Mouse (Mus musculus) liver, adult 2 months (tissue): ENCODE measurements around the gene Kcnk3. TPM values are rescaled to one million over a fixed set of nuclear protein-coding genes. Genes with fewer than 3 reads are reported as not detected.

Experiments
- DNase-seq: peaks from one replicate; pipeline ENCODE4 v3.0.0-alpha.2; 2011; ENCODE audit warnings: low read depth, low spot score; ENCODE audit errors: extremely low read depth
- H3K27ac ChIP-seq: fragments of 200-500 bp; replicated peaks from 2 replicates; pipeline ENCODE4 v1.5.1; 2012; ENCODE audit warnings: low read depth, mild to moderate bottlenecking, control low read depth, inconsistent platforms, low read length; ENCODE audit not compliant: insufficient read depth
- H3K27me3 ChIP-seq: fragments of 200-500 bp; 2 replicates; pipeline ENCODE4 v1.6.1; 2012; ENCODE audit warnings: mild to moderate bottlenecking, moderate library complexity, low read length, inconsistent platforms; ENCODE audit not compliant: control insufficient read depth, insufficient read depth
- H3K36me3 ChIP-seq: fragments of 200-500 bp; 2 replicates; pipeline ENCODE4 v1.6.1; 2012; ENCODE audit warnings: low read length, inconsistent platforms; ENCODE audit not compliant: control insufficient read depth, insufficient read depth
- H3K4me1 ChIP-seq: fragments of 200-500 bp; 2 replicates; pipeline ENCODE4 v1.6.1; 2011; ENCODE audit warnings: low read length; ENCODE audit not compliant: control insufficient read depth, insufficient read depth
- H3K4me3 ChIP-seq: fragments of 200-500 bp; 2 replicates; pipeline ENCODE4 v1.5.1; 2011; ENCODE audit warnings: low read depth, mild to moderate bottlenecking, control low read depth, low read length, moderate library complexity; ENCODE audit not compliant: insufficient read depth
- H3K79me2 ChIP-seq: fragments of 200-500 bp; 2 replicates; pipeline ENCODE4 v1.6.1; 2012; ENCODE audit warnings: inconsistent platforms, mild to moderate bottlenecking, low read length, moderate library complexity; ENCODE audit not compliant: control insufficient read depth, insufficient read depth
- H3K9ac ChIP-seq: fragments of 200-500 bp; 2 replicates; pipeline ENCODE4 v1.6.1; 2012; ENCODE audit warnings: low read depth, mild to moderate bottlenecking, control low read depth, inconsistent platforms, low read length
- CTCF ChIP-seq: fragments of 200-500 bp; IDR thresholded peaks from 2 replicates; pipeline ENCODE4 v1.5.1; 2011; ENCODE audit warnings: low read depth, low read length, control low read depth
- POLR2A ChIP-seq: fragments of 200-500 bp; IDR thresholded peaks from 2 replicates; pipeline ENCODE4 v1.6.1; 2011; ENCODE audit warnings: low read length, control low read depth; ENCODE audit not compliant: insufficient read depth; ENCODE audit errors: extremely low read depth
- whole genome bisulfite sequencing: fragments of 180-500 bp; shearing (Covaris S2); methylation state at CpG from one replicate; pipeline ENCODE4 v1.1.7; 2018; 5-methylcytosine and 5-hydroxymethylcytosine counted together
- polyA plus RNA-seq: library from polyadenylated mRNA; depleted of rRNA; stranded (reverse); fragments of >200 nt; gene quantifications from 2 replicates; pipeline ENCODE4 v1.2.3, GENCODE M21; 2012
- total RNA-seq: library from RNA; depleted of rRNA; stranded (reverse); fragments of >200 nt; gene quantifications from 2 replicates; pipeline ENCODE4 v1.2.3, GENCODE M21; 2014

Kcnk3 gene
- total and polyA plus RNA-seq, 2 experiments, result 0.18 to 0.61 TPM

- no peak overlapping the region for H3K27ac ChIP-seq
- no peak overlapping the region for H3K9ac ChIP-seq
- no peak overlapping the region for H3K4me3 ChIP-seq
- no peak for TF ChIP-seq POLR2A
- TF ChIP-seq CTCF, result no peak
- WGBS, result 84% methylated on average over 6 of the region's 6 CpGs
- DNase-seq, result no peak
- H3K27me3 ChIP-seq, result no peaks in the 10 kb centered on the region
- H3K79me2 ChIP-seq, result no peaks in the 10 kb centered on the region
- H3K4me1 ChIP-seq, result no peaks in the 10 kb centered on the region
- H3K36me3 ChIP-seq, result no peaks in the 10 kb centered on the region
Measured at GRCm38 (mm10) chr5:30578445-30579080, 9.4 kb upstream of the Kcnk3 start.

- H3K27ac ChIP-seq, result no peak overlapping the region
- no peak overlapping the region for H3K4me3 ChIP-seq
- no peaks in the 10 kb centered on the region for H3K4me1 ChIP-seq
- H3K9ac ChIP-seq, result no peak overlapping the region
- H3K36me3 ChIP-seq, result no peaks in the 10 kb centered on the region
- TF ChIP-seq CTCF (no peak), POLR2A (no peak)
- no peak for DNase-seq
- WGBS, result 88% methylated on average over 6 of the region's 6 CpGs
- H3K27me3 ChIP-seq, result no peaks in the 10 kb centered on the region
- H3K79me2 ChIP-seq, result no peaks in the 10 kb centered on the region
Measured at GRCm38 (mm10) chr5:30580725-30581124, 7.2 kb upstream of the Kcnk3 start.

- H3K9ac ChIP-seq, result no peak overlapping the region
- no peaks in the 10 kb centered on the region for H3K36me3 ChIP-seq
- no peak for DNase-seq
- TF ChIP-seq CTCF (no peak), POLR2A (no peak)
- no peaks in the 10 kb centered on the region for H3K27me3 ChIP-seq
- WGBS, result 83% methylated on average over 5 of the region's 5 CpGs
- H3K4me3 ChIP-seq, result no peak overlapping the region
- no peaks in the 10 kb centered on the region for H3K4me1 ChIP-seq
- no peaks in the 10 kb centered on the region for H3K79me2 ChIP-seq
- no peak overlapping the region for H3K27ac ChIP-seq
Measured at GRCm38 (mm10) chr5:30582017-30582416, 6.0 kb upstream of the Kcnk3 start.

GRCm38 (mm10) chr5:30586616-30587015 is 1.4 kb upstream of the Kcnk3 start:
- no peak overlapping the region for H3K4me3 ChIP-seq
- H3K36me3 ChIP-seq, result no peaks in the 10 kb centered on the region
- H3K9ac ChIP-seq, result no peak overlapping the region
- no peak for TF ChIP-seq POLR2A
- TF ChIP-seq CTCF, result no peak
- H3K79me2 ChIP-seq, result no peaks in the 10 kb centered on the region
- DNase-seq, result no peak
- no peaks in the 10 kb centered on the region; the same call in 1 of the 2 replicates for H3K4me1 ChIP-seq
- H3K27ac ChIP-seq, result no peak overlapping the region
- peaks cover 10% of the 10 kb centered on the region for H3K27me3 ChIP-seq
- 71% methylated on average over 3 of the region's 3 CpGs for WGBS

- H3K27ac ChIP-seq, result no peak overlapping the region
- H3K36me3 ChIP-seq, result no peaks in the 10 kb centered on the region
- H3K27me3 ChIP-seq, result peaks cover 10% of the 10 kb centered on the region
- no peaks in the 10 kb centered on the region; the same call in 1 of the 2 replicates for H3K4me1 ChIP-seq
- 47% methylated on average over 2 of the region's 2 CpGs for WGBS
- TF ChIP-seq CTCF (no peak), POLR2A (no peak)
- H3K9ac ChIP-seq, result no peak overlapping the region
- DNase-seq, result no peak
- H3K79me2 ChIP-seq, result no peaks in the 10 kb centered on the region
- H3K4me3 ChIP-seq, result no peak overlapping the region
Measured at GRCm38 (mm10) chr5:30587101-30587500, 869 bp upstream of the Kcnk3 start.

- peaks cover 1% of the 10 kb centered on the region; the same call in 1 of the 2 replicates for H3K4me1 ChIP-seq
- no peak overlapping the region for H3K27ac ChIP-seq
- peak overlapping the region; percentile 45; the same call in 1 of the 2 replicates for H3K4me3 ChIP-seq
- WGBS, result 4% methylated on average over 70 of the region's 70 CpGs
- TF ChIP-seq CTCF (no peak), POLR2A (no peak)
- H3K27me3 ChIP-seq, result peaks cover 10% of the 10 kb centered on the region
- no peaks in the 10 kb centered on the region for H3K79me2 ChIP-seq
- no peak for DNase-seq
- no peaks in the 10 kb centered on the region for H3K36me3 ChIP-seq
- peak overlapping the region; percentile 47; the same call in 1 of the 2 replicates for H3K9ac ChIP-seq
Measured at GRCm38 (mm10) chr5:30588301-30588968, 465 bp downstream of the Kcnk3 start.
